Mouse (Mus musculus) stomach, postnatal 0 days (tissue): ENCODE measurements around the gene Atp2b2.

Source experiments
- CTCF ChIP-seq: IDR thresholded peaks from 2 replicates; pipeline ENCODE4 v1.5.1; 2016; ENCODE audit warnings: antibody characterized with exemption, low read depth, mild to moderate bottlenecking, moderate library complexity
- EP300 ChIP-seq: optimal IDR thresholded peaks from 2 replicates; pipeline ENCODE3; 2016; ENCODE audit warnings: antibody characterized with exemption

- no peak for TF ChIP-seq CTCF
- no peak for TF ChIP-seq EP300
These were observed 80.8 kb downstream of the Atp2b2 start for GRCm38 (mm10) chr6:113961658-113962057.
